Mouse (Mus musculus) cerebellum, adult 8-10 months (tissue): Measurements from ENCODE around the gene Emc7.

Source experiments
- DNase-seq: peaks from one replicate; pipeline ENCODE4 v3.0.0; 2022

Gene Emc7

GRCm38 (mm10) chr2:112480669-112481068 is 25.9 kb downstream of the Emc7 start, which contains the start of gene Chrm5:
Chrm5 (minus strand) TSS chr2:112480769.
- no peak for DNase-seq

DNA sequence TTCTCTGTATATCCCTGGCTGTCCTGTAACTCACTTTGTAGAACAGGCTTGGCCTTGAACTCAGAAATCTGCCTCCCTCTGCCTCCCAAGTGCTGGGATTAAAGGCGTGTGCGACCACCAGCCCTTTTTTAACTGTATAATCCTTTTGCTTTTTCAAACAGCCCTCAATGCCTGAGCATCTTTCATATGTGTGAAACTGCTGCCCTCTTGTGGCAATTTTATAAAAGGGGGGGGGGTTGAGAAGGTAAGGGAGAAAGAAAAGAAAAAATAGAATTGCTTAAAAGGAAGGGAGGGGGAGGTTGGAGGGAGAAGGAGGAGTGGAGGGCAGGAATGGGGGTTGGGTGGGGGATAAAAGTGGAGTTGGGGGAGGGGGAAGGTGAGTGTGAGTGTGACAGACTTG is 26.8 kb downstream of the Emc7 start:
- DNase-seq, result no peak

DNA sequence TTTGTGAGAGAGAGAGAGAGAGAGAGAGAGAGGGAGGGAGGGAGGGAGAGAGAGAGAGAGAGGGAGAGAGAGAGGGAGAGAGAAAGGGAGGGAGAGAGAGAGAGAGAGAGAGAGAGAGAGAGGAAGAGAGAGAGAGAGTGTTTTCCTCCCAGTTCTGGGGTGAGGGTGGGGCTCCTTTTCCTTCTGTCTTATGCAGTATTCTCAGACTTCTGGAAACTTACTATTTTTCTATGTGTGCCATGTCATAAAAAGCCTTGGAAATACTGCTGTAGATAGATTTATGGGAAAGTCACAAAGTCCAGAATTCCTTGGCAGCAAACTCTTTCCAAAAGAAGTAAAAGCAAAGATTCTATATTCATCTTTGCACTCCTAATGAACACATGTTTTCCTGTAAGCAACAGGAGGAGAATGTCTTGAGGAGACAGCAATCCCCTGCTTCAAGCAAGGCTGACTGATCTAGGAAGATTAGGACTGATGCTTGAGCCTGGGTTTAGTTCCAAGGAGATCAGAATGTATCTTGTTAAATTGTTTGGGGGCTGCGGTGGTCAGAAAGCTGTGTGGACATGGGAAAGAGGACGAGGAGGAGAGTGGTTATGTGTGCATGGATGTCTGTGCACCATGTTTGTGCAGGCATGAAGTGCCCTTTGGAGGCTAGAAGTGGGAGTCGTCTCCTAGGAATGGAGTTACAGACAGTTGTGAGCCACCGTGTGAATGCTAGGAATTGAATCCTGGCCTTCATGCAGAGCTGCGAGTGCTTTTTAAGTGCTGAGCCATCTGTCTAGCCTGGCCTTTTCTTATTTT is 27.9 kb downstream of the Emc7 start:
- no peak for DNase-seq

DNA sequence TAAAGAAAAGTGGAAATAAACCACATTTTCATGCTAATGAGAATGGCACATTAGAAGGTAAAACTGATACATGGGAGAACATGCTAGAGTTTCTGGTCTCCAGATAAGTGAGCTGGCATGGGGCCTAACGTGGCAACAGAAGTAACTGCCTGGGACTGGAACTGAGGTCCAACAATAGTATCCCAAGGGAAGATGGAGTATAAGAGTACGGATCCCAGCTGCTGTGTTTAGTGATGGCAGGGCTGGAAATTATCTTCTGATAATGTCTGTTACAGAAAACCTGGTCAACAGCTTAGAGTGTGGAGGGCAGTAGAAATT is 28.5 kb downstream of the Emc7 start:
- no peak for DNase-seq

DNA sequence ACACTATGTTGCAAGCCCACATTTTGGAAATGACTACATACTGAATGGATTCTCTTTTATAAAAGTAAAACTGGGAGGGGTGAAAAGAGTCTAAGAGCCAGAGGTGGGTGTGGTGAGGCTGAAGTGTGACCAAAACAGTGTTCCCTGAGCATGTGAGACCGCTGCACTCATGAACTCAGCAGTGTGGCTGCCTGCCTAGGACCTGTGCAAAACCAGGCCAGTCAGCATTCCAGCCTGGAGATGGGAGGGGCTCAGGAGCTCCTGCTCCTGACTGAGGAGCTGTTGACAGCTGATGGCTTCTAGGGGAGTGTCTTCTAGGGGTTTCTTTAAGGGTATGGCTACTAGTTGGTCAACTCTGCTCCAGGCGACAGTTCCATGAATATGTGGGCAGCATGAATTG is 30.1 kb downstream of the Emc7 start:
- DNase-seq, result no peak

- DNase-seq, result no peak
Measured at GRCm38 (mm10) chr2:112490483-112491196, 35.8 kb downstream of the Emc7 start.

GRCm38 (mm10) chr2:112491629-112492028 is 36.8 kb downstream of the Emc7 start:
- DNase-seq, result no peak

- DNase-seq, result no peak
Measured at GRCm38 (mm10) chr2:112492431-112492855, 37.6 kb downstream of the Emc7 start.

- DNase-seq, result peak; percentile 86
Measured at GRCm38 (mm10) chr2:112492856-112493538, 38.2 kb downstream of the Emc7 start, which contains the start of gene Aven. Aven (plus strand) TSS chr2:112492964.

DNA sequence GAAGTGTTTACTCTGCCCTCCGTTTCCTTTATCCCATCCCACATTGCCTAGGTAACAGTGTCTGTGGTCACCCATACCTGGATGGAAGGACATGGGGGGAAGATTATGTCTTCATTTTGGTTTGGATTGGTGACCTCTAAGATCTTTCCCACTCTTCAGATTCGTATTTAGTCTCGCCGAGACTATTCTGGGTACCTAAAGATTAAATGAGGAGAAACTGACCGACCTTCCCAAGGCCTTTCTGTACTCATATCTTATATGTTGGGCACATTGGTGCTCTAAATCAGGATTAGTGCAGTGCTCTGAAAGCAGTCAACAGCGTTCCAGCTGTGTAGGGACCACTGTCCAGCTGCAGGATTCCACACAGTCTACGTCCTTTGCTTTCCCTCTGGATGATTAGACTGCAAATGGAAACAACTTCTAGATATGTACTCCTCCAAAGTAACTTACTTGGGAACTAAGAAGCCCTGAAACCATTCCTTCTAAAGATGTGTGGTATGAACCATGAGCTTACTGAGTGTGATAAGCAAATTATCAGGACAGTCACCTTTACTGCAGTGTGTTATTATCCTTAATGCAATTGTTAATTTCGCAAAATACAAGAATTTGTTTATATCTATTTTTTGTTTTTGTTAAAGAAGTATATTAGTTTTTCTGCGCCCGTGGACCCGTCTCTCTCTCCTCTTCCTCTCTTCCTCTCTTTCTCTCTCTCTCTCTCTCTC is 38.9 kb downstream of the Emc7 start:
- no peak for DNase-seq

DNA sequence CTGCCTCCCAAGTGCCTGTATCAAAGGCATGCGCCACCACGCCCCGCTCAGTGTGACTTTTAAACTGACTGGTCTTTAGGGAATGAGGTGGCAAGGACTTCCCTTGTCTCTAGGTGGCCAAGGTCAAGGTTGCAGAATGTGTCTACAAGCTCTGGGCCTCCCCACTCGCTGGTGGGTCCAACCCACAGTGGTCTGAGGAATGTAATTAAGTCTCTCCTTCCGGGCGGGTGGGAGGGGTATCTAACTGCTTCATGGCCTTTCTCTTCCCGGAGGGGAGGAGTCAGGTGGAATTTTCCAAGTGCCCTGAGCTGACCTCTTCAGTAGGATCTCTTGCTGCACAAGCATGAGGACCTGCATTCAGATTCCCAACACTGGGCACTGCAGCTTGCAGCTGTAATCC is 43.1 kb downstream of the Emc7 start:
- no peak for DNase-seq

GRCm38 (mm10) chr2:112501209-112501608 is 46.4 kb downstream of the Emc7 start:
- peak; percentile 33 for DNase-seq

GRCm38 (mm10) chr2:112503978-112504377 is 49.2 kb downstream of the Emc7 start:
- no peak for DNase-seq

DNA sequence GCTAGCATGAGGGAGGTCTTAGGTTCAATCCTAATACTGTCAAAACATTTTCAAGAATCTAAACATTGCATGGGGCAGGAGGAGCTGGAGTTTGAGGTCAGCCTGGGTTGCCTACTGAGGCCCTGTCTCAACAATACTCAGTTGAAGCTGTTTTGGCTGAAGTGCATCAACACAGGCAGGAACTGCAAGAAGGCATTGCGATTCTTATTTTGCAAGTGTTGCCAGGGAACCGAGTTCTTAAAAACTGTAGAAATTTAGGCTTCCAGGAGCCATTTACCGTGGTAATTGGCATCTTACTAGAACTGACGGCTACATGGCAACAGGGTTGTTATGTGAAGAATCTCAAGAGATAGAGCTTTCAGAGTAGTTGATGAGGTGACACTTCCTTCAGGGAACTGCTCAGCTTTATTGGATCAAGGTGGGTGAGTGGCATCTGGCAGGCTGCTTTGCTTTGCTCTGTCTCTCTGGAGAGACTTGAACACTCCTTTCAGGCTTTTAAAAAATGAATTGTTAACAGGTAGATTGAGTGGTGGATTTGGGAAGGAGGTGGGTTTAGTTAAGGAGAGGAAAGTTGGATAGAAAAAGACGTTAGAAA is 52.1 kb downstream of the Emc7 start:
- DNase-seq, result no peak

DNA sequence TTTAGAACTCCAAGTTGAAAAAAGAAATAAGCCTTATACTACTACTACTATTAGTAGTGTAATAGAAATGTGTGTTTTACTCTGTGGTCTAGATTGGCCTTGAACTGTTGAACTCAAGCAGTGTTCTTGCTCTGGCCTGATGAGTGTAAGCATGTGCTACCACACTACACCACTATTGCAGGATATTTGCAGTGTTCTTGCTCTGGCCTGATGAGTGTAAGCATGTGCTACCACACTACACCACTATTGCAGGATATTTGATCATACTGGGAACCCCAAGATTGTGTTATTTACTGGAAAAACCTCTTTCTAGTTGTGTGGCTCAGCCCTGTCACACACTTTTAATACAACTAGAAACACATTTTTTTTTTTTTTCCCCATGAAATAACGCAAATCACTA is 52.6 kb downstream of the Emc7 start:
- DNase-seq, result no peak

DNA sequence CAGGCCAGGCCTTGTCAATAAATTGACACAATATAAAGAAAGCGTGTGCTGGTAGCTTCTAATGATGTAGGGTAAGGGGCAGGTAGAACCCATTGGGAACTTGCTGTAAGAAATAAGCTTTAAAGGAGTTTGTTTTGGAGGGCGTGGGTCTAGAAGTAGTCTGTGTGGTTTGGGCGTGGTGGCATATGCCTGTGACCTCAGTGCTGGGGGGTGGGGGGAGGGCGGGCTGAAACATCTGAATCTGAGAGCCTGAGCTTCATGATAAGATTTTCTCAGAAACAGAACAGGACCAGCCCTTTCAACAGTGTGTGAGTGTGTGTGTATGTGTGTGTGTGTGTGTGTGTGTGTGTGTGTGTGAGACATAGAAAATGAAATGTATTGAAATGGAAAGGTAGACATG is 55.3 kb downstream of the Emc7 start:
- DNase-seq, result no peak

GRCm38 (mm10) chr2:112513036-112513435 is 58.2 kb downstream of the Emc7 start:
- DNase-seq, result no peak

DNA sequence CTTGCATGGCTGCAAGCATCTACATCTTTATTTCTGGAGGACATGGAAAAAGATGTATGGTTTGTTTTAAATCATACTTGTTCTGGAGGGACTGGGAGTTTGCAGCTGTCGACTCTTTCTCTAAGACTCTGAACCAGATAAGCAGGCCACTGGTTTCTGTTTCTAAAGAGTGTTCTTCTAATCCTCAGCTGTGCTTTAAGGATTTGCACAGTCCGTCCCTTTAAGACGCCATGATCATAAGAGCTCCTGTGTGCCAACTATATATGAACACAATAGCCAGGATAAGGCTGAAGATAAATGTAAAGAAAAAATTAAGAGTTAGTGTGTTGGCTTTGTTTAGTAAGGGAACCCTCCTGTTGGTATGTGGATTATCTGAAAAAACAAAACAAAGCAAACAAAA is 61.9 kb downstream of the Emc7 start:
- no peak for DNase-seq

DNA sequence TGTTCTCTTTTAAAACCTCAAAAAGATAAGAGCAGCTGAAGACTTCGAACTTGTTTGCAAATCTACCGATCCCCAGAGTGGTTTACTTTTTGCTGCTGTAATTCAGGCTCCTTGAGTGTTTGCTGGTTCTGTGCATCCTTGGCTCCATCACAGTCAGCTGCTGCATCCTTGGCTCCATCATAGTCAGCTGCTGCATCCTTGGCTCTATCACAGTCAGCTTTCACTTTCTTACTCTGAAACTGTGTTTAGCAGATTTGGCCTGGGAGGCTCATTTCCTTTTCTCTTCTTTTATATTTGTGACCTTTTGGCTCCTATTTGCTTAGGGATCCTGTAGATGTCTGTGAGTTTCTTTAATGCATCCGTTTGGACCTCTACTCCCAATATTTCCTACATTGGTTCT is 62.4 kb downstream of the Emc7 start:
- DNase-seq, result no peak

GRCm38 (mm10) chr2:112518541-112518940 is 63.7 kb downstream of the Emc7 start:
- no peak for DNase-seq

DNA sequence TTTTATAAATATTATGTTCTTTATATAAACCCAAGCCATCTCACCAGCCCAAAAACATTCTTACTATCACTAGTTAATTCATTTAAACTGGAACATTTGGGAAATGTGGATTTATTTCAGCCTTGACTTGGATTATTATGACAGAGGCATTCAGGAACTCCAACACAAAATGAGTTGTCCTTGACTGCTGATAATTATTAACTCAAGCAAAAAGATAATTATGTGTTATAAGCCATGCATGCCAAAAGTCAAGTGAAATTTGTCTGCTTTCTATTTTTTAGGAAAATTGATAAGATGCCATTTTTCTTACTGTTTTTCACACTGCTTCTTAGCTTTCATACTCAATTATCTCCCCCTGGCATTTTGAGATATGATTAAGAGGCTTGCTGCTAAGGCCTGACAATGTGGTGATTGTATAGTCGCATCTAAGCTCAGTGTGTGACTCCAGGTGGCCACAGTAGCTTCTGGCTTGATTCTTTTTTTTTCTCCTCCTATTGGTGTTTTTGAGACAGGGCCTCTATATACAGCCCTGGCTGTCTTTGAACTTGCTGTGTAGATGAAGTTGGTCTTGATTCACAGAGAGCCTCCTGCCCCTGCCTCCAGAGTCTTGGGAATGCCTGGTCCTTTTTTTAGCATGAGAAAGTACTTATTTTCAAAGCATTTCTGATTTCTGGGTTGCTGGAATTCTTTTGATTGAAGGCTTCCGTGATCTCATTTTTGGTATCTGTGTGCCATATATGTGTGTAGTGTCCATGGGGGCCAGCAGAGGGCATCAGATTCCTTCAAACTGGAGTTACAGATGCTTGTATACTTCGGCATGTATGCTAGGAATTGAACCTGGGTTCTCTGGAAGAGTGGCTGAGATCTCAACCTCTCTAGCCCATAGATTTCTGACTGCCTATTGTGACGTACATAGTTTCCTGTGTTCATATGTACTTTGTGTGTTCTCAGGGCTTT is 66.0 kb downstream of the Emc7 start:
- no peak for DNase-seq
